Mouse (Mus musculus) G1E (cell line): ENCODE measurements around the gene Alcam.

ENCODE experiments used
- CTCF ChIP-seq: IDR thresholded peaks from 2 replicates; pipeline ENCODE4 v1.5.1; 2012; ENCODE audit warnings: low read depth, low read length, inconsistent platforms, mixed read lengths
- GATA1 ChIP-seq: IDR thresholded peaks from 2 replicates; pipeline ENCODE4 v1.6.1; 2012; ENCODE audit warnings: borderline replicate concordance, low read length, inconsistent platforms, mixed read lengths

DNA sequence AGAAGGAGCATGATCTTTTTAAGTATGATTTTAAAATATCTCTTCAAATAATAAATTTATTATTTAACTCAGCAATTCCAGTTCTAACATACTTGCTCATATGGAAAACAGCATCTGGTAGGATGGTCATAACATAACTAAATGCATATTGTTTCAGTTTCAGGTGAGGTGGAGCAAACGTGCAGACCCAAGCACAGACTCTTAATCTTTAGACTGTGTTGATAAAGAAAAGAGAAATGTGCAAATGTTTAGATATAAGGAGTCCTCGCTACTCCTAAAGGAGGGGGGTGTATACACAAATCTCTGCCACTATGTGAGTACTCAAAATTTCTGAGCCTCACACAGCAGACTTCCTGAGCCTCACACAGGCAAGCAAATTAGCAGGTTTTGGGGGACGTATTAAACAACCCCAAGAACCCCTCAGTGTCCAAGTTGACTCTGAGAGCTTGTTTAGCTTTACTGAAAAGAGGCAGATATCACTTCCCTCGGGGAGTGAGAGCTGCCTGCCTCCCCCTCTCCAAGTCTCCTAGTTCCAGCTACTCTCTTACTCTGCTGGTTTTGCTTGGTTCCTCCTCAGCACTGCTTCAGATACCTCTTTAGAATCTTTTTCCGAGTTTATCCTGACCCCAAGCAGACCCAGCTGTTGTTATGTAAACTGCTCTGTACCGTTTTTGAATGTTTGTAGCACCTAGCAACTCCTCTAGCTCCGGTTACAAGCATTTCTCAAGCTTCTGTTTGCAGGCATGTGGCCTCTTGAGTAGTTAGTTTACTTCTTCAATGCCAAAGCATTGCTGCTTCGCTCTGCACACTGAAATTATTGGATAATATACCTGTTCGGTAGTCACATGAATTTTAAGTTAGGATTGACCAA, 10.0 kb downstream of the Alcam start:
- no peak for TF ChIP-seq CTCF
- no peak for TF ChIP-seq GATA1
